Mouse (Mus musculus): Measurements from ENCODE around the gene Hdhd5.

Gene Hdhd5

DNA sequence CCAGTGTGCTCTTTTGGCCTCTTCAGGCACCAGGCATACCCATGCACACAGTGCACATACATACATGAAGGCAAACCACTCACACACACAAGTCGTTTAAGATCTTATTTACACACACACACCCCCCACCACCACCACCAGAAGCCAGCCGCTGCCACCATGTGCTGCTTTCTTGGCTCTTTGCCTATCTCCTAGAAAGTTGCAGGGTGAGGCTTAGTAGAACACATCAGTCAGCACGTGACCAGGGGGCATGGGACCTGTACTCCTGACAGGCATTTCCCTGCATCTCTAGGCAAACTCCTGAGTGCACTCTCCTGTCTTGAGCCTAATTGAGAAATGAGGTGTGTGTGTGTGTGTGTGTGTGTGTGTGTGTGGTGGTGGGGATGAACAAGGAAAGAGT, 46.1 kb downstream of the Hdhd5 start:
- no peak for DNase-seq (ENCODE audit: low read depth in 2 of 2, low spot score in 2 of 2)

DNA sequence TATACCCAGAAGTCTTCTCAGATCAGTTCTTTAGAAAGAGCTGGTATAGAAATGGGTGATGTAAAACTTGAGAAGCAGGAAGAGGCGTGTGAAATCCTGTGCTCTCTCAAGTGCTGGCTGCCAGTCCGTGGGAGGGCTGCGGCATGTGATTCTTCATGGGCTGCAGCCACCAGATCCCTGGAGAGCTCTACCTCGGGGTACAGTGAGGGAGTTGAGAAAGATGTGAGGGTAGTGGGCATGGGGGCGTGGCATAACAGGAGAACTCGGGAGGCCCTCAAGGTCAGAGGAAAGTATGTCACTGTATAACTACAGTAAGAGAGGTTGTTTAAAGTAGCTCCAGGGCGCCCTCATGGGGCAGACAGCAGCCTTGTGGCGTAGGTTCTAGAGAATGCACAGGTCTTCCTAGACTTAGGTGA, 47.9 kb downstream of the Hdhd5 start:
- DNase-seq (ENCODE audit: low read depth in 2 of 2, low spot score in 2 of 2): peak; percentile 51 to 68

DNA sequence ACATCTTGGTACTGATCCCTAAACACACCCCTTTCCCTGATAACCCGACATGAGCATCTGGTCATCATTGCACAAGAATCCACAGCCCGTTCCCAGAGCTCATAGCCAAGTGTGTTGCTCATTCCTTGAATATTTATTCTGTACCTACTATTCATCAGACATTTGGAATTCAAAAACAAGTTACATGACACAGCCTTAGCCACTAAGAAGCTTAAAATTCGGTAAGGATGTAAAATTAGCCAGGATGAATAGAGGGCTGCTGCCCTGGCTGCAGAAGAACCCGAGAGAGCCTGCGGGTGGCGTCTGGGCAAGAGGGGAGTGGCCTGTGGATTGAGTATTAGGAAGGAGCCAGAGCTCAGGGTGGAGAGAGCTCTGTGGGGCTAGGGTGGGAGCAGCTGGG, 48.4 kb downstream of the Hdhd5 start:
- DNase-seq (ENCODE audit: low read depth in 2 of 2, low spot score in 2 of 2): no peak

DNA sequence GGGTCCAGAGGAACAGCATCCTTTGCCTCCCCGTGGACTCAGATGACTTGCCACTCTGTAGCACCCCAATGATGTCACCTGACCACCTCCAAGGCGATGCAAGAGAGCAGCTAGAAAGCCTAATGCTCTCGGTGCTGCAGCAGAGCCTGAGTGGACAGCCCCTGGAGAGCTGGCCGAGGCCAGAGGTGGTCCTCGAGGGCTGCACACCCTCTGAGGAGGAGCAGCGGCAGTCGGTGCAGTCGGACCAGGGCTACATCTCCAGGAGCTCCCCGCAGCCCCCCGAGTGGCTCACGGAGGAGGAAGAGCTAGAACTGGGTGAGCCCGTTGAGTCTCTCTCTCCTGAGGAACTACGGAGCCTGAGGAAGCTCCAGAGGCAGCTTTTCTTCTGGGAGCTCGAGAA, 49.1 kb downstream of the Hdhd5 start:
- DNase-seq (ENCODE audit: low read depth in 2 of 2, low spot score in 2 of 2): no peak

DNA sequence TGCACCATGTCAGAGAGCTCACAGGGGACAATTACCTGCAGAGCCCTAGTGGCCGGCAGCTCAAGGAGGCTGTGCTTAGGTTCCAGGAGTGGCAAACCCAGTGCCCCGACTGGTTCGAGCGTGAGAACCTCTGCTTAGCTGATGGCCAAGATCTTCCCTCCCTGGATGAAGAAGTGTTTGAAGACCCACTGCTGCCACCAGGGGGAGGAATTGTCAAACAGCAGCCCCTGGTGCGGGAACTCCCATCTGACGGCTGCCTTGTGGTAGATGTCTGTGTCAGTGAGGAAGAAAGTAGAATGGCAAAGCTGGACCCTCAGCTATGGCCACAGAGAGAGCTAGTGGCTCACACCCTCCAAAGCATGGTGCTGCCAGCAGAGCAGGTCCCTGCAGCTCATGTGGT, 49.6 kb downstream of the Hdhd5 start:
- peak in 1 of 2 experiments; percentile 53 for DNase-seq (ENCODE audit: low read depth in 2 of 2, low spot score in 2 of 2)

DNA sequence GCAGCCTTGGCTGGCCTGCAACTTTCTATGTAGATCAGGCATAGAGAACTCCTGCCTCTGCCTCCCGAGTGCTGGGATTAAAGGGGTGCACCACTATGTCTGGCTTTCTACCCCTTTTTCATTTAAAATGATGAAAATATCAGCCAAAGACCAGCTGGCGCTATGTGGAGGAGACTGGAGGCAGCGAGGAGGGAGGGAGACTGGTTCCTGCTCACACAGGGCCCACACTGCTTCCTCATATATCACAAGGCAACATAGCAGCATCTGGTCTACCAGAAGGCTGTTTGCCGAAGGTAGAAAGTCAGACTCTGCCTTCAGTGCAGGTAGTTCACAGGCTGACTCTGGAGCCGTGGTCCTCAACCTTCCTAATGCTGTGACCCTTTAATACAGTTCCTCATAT, 50.8 kb downstream of the Hdhd5 start:
- DNase-seq (ENCODE audit: low read depth in 2 of 2, low spot score in 2 of 2): no peak

DNA sequence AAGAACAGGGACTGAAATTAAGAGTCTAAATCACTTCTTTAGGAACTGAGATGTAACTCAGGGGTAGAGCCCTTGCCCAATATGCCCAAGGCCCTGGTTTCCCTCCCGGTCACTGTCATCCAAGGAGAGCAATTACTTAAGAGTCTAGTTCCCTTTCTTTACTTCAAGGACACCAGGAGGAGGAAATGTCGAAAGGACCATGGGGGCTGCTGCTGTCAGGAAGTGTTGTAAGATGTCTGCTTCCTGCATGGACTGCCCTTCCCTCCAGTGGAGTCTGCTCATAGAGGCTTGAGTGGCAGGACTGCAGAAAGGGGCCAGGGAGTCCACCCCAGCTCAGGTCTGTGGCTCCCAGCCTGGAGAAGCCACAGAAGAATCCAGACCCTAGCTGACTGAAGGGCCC, 51.8 kb downstream of the Hdhd5 start:
- DNase-seq (ENCODE audit: low read depth in 2 of 2, low spot score in 2 of 2): no peak

DNA sequence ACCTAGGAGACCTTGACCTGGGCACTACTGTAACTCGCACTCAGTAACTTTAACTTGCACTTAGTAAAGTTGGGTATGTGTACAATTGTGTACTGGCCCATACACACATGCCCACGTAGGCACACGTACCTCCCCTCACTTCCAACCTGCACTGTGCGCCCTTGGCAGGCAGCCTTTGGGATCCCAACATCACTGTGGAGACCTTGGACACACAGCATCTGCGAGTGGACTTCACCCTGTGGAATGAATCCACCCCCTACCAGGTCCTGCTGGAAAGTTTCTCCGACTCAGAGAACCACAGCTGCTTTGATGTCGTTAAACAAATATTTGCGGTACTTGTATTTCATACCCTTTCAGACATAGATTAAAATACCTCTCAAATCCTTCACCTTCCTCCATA, 55.8 kb downstream of the Hdhd5 start:
- DNase-seq (ENCODE audit: low read depth in 2 of 2, low spot score in 2 of 2): no peak

DNA sequence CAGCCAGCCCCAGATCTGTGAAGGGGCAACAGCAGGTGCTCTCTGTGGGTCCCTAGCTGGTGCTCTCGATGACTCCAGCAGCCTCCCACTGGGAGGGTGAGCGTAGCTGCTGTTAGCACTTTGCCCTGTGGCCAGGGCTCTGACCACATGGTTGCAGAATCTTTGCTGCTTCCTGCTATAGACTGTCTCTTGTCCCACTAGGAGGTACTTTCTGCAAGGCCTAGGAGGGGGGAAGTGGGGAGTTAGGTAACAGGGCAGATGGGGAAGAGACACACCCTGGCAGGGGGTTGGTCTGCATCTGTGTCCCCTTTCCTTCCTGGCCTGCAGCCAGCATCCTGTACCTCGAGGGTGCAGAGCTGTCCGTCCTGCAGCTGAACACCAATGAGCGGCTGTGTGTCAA, 57.7 kb downstream of the Hdhd5 start:
- no peak for DNase-seq (ENCODE audit: low read depth in 2 of 2, low spot score in 2 of 2)

DNA sequence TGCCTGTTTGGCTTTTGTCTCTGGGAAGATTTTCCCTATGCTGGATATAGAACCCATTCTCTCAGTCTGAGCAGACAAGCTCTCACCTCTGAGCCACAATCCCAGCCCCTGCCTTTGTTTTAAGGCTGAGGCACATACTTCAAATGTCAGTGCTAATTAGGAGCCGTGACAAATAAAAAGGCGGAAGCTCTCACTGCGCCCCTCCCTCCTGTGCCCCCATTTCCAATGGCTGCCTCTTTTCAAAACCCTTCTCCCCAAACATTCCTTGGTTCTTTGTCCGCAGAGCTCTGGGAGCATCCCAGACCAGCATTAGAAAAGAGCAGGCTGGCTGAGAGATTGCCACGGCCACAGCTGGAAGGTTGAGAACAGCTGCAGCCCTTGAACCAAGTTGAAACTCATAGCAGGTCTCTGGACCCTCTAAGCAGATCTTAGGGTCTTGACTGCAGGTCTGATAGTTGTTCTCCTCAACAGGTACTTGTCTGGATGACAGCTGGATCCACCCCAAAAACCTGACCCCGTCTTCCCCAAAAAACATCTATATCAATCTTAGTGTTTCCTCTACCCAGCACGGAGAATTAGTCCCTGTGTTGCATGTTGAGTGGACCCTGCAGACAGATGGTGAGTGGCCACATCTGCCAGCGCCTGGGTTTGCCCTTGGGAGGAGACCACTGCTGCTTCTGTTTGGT, 58.5 kb downstream of the Hdhd5 start:
- no peak for DNase-seq (ENCODE audit: low read depth in 2 of 2, low spot score in 2 of 2)

DNA sequence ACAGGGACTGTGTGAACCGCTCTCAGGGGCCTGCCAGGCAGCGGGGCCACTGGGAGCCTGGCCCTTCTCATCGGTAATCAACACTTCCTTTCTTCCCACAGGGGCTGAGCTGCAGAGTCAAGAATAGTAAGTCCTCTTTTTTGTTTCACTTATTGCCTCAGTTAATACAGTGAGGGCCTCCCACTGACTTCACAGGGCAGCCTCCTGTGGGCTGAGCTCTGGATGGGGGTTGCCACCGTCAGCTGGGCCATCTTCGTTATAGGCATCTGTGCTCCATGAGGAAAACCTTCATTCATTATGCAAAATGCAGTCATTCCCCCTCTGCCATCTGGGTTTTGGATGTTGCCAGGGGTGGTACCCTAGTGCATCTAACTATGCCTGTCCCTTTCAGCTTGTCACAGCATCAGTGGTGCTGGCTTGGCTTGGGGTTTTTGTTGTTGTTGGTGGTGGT, 59.1 kb downstream of the Hdhd5 start:
- DNase-seq (ENCODE audit: low read depth in 2 of 2, low spot score in 2 of 2): no peak

DNA sequence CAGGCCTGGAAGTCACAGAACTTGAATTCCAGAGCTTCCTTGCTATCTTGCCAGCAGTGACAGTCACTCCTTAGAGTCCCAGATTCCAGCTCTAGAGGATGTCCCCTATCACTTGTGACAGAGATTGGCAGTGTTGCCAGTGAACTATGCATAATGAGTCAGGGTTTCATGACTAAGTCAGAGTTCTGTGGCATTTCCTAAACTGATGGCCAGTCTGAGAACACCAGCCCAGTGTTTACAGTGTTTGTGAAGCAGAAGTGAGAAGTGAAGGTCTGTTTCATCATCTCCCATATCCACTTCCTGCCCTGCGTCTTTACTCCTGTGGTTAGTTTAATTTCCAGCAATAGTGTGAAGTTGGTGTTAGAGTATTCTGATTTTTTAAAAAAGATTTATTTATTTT, 60.5 kb downstream of the Hdhd5 start:
- no peak for DNase-seq (ENCODE audit: low read depth in 2 of 2, low spot score in 2 of 2)

DNA sequence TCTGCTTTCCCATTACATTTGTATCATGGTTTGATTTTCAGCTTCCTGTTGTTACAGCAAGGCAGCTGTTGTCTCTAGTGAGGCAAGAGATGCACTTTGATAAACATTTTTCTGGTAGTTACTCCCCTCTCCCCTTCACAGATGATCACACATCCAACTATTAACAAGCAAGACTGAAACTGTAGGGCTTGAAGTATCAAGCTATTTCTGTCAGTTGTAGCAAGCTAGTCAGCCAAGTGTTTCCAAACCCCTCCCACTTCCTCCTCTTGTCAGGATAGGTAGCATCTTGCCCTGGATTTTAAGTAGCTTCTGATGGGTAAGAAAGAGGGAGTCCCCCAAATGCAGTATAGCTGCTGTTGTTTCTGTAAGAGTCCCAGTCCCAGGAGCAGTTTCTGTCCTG, 61.3 kb downstream of the Hdhd5 start:
- no peak for DNase-seq (ENCODE audit: low read depth in 2 of 2, low spot score in 2 of 2)

DNA sequence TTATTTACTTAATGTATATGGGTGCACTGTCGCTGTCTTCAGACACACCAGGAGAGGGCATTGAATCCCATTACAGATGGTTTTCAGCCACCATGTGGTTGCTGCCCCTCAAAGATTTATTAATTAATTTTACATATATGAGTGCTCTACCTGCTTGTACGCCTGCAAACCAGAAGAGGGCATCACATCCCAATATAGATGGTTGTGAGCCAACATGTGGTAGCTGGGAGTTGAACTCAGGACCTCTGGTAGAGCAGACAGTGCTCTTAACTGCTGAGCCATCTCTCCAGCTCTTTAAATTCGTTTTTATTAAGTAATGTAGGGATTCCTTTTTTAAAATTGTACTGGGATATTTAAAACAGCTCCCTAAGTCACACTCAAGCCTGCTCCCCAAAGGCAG, 61.9 kb downstream of the Hdhd5 start:
- no peak for DNase-seq (ENCODE audit: low read depth in 2 of 2, low spot score in 2 of 2)

DNA sequence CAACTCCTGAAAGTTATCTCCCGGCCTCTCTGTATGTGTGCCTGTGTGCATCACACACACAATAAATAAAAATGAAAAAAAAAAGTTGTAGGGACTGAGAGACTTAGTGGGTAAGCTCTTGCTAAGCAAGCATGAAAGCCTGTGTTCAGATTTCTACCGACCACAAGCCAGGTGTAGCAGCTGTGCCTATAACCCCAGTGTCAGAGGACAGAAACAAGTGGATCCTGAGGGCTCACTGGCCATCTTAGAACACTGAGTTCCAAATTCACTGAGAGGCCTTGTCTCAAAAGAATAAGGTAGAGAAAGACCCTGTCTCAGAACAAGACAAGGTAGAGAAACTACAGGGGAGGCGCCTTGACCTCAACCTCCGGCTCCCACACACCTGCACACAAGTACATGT, 62.9 kb downstream of the Hdhd5 start:
- DNase-seq (ENCODE audit: low read depth in 2 of 2, low spot score in 2 of 2): no peak

DNA sequence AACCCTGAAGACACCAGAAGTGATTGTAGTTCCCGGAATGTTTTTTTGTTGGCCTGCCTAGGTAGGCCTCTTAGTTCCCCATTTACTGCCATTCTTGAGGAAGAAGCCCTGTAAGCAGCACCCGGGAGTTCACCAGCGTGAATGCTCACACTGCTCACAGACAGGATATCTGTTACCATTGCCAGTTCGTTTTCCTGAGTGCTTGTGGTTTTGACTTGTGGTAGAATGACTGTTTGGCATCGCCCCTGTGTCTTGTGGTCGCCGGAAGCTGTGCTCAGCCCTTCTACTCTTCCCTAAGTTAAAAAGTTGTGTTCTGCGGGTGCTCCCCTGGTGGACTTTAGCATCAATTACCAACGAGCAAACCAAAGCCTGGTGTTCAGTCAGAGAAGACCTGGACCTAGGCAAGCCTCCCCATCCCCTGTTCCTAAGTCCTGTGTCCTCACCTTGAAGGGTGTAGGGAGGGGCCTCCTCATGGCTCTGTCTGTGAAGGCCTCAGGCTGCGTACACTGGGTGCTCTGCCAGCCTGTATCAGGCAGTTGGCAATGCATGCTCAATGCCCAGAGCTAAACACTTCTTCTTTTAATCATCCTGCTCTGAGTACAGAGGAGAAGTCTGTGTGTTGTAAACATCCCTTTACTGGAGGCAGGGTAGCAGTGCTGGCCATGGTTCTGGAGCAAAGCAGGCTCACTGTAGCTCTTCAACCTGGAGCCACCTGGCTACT, 64.3 kb downstream of the Hdhd5 start:
- DNase-seq (ENCODE audit: low read depth in 2 of 2, low spot score in 2 of 2): peak; percentile 69 to 77

DNA sequence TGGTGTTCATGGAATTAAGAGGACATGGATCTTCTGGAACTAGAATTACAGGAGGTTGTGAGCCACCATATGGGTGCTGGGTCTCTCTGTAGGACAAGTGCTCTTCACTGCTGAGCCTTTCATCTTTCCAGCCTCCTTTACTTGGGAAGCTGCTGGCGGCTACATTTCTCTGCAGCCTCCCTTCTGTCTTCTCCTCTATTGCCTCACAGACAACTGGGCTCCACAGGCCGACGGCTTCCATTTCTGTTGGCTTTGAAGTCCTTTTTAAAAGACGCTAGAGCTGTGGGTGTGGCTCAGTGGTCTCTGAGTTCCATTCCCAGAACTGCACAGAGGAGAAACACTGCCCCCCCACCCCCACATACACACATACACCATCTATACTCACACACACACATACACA, 65.7 kb downstream of the Hdhd5 start:
- DNase-seq (ENCODE audit: low read depth in 2 of 2, low spot score in 2 of 2): no peak

DNA sequence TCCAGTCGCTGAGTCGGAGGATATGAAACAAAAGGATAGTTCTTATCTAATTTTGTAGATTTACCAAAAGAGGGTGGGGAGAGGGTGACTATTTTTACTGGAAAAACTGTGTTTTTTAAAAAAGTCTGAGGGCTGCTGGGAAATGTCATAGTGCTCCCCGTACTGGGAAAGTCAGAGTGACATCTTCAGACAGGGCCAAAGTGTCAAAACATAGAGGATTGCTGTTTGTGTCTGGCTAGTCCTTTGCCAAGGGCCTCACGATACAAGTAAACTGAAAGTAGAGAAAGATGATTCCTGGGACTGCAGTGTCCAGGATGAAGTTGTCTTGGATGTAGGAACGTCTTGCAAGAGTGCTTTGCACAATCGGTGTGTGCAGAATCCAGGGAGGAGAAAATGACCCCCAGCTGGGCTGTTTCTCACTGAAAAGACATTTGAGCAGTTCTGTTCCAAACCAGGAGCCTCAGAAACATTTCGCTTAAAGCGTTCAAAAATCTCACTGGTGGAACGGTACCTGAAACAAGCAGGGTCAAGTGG, 66.6 kb downstream of the Hdhd5 start:
- no peak for DNase-seq (ENCODE audit: low read depth in 2 of 2, low spot score in 2 of 2)

DNA sequence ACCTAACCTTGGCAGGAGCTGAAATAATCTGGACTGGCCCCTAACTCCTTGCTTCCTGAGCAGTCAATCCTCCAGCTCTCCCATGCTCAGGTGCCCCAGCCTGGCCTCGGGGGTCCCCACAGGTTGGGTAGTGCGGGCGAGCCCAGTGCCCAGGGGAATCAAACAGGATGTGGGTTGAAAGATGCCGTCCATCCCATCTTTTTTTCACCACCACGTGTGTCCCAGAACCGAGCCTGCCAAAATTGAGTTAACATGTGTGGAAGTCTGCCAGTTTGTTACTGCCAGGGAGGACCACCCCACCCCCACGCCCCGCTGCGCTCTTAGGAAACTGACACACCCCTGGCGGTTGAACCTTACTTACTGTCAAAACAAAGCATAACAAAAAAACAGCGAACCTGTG, 67.2 kb downstream of the Hdhd5 start:
- DNase-seq (ENCODE audit: low read depth in 2 of 2, low spot score in 2 of 2): peak; percentile 31 to 55

DNA sequence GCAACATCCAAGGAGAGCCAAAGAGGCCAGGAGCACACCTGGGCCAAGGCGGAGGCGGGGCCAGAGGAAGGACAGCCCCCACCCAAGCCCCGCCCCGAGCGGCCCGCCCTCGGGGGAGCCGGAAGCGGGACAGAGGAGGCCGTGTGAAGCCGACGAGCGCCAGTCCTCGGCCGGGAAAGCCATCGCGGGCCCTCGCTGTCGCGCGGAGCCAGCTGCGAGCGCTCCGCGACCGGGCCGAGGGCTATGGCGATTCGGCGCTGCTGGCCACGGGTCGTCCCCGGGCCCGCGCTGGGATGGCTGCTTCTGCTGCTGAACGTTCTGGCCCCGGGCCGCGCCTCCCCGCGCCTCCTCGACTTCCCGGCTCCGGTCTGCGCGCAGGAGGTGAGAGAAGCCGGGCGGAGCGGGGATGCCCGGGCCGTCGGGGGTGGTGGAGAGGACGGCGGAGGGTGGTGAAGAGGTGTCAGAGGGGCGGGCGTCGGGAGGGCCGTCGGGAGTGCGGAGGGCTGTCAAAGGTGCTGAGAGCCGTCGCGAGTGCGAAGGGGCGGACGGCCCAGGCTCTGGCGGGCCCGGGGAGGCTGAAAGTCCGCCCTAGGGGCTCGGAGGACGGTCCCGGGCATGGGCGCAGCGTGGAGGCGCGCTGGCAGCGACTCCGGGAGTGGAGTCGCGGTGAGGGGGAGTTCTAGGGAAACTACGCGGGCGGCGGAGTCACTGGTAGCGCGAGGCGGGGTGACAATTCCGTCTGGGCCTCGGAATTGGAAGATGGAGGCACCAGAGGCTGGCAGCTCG, 67.8 kb downstream of the Hdhd5 start, which contains the start of gene Il17ra:
TSS of gene Il17ra (plus strand) at position 162 of the 786 bp plus-strand sequence.
- peak; percentile 78 to 87 for DNase-seq (ENCODE audit: low read depth in 2 of 2, low spot score in 2 of 2)

DNA sequence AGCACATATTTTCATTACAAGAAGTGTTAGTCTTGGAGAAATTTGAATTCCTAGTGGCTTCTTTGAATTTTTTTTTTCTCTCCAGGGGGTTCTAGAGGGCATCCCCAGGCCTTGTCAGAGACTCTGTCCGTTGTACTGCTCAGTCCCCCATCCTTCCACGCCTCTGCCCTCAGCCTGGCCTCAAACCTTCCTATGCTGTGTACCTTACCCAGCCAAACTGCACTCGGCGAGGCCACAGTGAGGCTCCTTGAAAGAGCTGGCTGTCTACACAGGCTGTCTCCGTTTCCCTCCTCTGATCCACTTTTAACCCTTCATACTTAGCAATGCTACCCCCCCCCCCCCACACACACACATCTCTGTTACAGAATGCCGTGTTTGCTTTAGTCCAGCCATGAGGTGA, 68.9 kb downstream of the Hdhd5 start:
- DNase-seq (ENCODE audit: low read depth in 2 of 2, low spot score in 2 of 2): no peak

DNA sequence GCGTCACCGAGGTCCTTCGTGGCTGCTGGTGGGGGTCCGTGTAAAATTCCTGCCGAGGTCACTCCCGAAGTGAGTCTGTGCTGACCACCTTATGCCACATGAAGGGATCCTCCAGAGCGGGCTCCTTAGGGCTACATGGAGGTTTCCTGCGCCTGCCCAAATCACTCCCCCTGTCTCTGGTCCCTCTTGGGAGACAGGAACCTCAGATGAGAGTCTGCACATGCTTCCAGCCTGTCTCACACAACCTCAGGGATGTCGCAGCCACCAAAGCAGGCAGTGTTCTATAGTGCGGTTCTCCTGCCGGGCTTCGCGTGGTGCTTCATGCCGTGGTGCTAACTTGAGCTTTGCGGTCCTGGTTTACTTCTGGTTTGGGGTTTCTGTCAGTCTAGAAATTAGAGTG, 69.9 kb downstream of the Hdhd5 start:
- DNase-seq (ENCODE audit: low read depth in 2 of 2, low spot score in 2 of 2): no peak
